Mouse (Mus musculus) heart, postnatal 25 days (tissue): ENCODE measurements around the gene Mobp. TPM values are rescaled to one million over a fixed set of nuclear protein-coding genes. Genes with fewer than 3 reads are reported as not detected.
A peak's percentile ranks its signal among the peaks of the same experiment; 100 is the strongest.
"Not testable (repeated sequence)": the region's sequence is repeated elsewhere in the genome, so short reads cannot be mapped to it uniquely, and the experiment has no call there.

Source experiments
- DNase-seq: peaks from one replicate; pipeline ENCODE4 v3.0.0; 2022; ENCODE audit warnings: low spot score
- intact Hi-C: fragments of 180-260 bp; cut with DNase I; formaldehyde crosslinking; loops from one replicate; pipeline ENCODE4 v1.15.1; 2025
- total RNA-seq, 2 experiments: library from RNA; stranded (reverse); gene quantifications; 2 replicates each; pipeline ENCODE4 v1.2.3; 2021

Gene Mobp
- total RNA-seq, result under 1 TPM; 0.08 to 0.49 TPM

GRCm38 (mm10) chr9:120149222-120149828 lies at the start of gene Mobp:
TSS of gene Mobp (plus strand) at chr9:120149707.
- DNase-seq, result no peak
- intact Hi-C loops, result no loop called here

GRCm38 (mm10) chr9:120101165-120101564 lies 48.3 kb upstream of the Mobp start:
- intact Hi-C loops, result no loop called here
- DNase-seq, result no peak

GRCm38 (mm10) chr9:120108953-120109352 lies 40.6 kb upstream of the Mobp start:
- intact Hi-C loops, DNase-seq: not testable (repeated sequence)

- peak; percentile 88 for DNase-seq
- intact Hi-C loops, result no loop called here
Observed at GRCm38 (mm10) chr9:120110211-120111018, 39.1 kb upstream of the Mobp start, which contains the start of gene Slc25a38. TSS of gene Slc25a38 (plus strand) at chr9:120110374.

GRCm38 (mm10) chr9:120111156-120111945 lies 38.2 kb upstream of the Mobp start:
- intact Hi-C loops, result no loop called here

GRCm38 (mm10) chr9:120112472-120112871 lies 37.0 kb upstream of the Mobp start:
- DNase-seq, result no peak
- intact Hi-C loops, result no loop called here

More at GRCm38 (mm10) chr9:120111156-120111945, 38.2 kb upstream of the Mobp start:
- DNase-seq, result no peak

GRCm38 (mm10) chr9:120113456-120113855 lies 36.1 kb upstream of the Mobp start:
- intact Hi-C loops, result no loop called here

GRCm38 (mm10) chr9:120114051-120114788 lies 35.3 kb upstream of the Mobp start:
- intact Hi-C loops, result no loop called here
- DNase-seq, result no peak

More at GRCm38 (mm10) chr9:120113456-120113855, 36.1 kb upstream of the Mobp start:
- DNase-seq, result no peak

GRCm38 (mm10) chr9:120114789-120115151 lies 34.7 kb upstream of the Mobp start:
- intact Hi-C loops, result no loop called here
- DNase-seq, result no peak

- no peak for DNase-seq
- intact Hi-C loops, result no loop called here
Observed at GRCm38 (mm10) chr9:120115580-120115979, 33.9 kb upstream of the Mobp start.

- no peak for DNase-seq
- intact Hi-C loops, result no loop called here
Observed at GRCm38 (mm10) chr9:120116184-120116624, 33.3 kb upstream of the Mobp start.

- DNase-seq, result no peak
- intact Hi-C loops, result no loop called here
Observed at GRCm38 (mm10) chr9:120118212-120118611, 31.3 kb upstream of the Mobp start.

- no peak for DNase-seq
- intact Hi-C loops, result no loop called here
Observed at GRCm38 (mm10) chr9:120120503-120120902, 29.0 kb upstream of the Mobp start.

GRCm38 (mm10) chr9:120126868-120127267 lies 22.6 kb upstream of the Mobp start:
- intact Hi-C loops, result no loop called here
- no peak for DNase-seq

- peak; percentile 95 for DNase-seq
- intact Hi-C loops, result no loop called here
Observed at GRCm38 (mm10) chr9:120127538-120128251, 21.8 kb upstream of the Mobp start, which contains the start of gene Rpsa. TSS of gene Rpsa (plus strand) at chr9:120127689.

- intact Hi-C loops, result no loop called here
Observed at GRCm38 (mm10) chr9:120129276-120129675, 20.2 kb upstream of the Mobp start.

GRCm38 (mm10) chr9:120131784-120132288 lies 17.7 kb upstream of the Mobp start:
- intact Hi-C loops, result no loop called here

More at GRCm38 (mm10) chr9:120129276-120129675, 20.2 kb upstream of the Mobp start:
- no peak for DNase-seq

GRCm38 (mm10) chr9:120132980-120133754 lies 16.3 kb upstream of the Mobp start:
- no peak for DNase-seq
- intact Hi-C loops, result no loop called here

More at GRCm38 (mm10) chr9:120131784-120132288, 17.7 kb upstream of the Mobp start:
- DNase-seq, result no peak
